Mouse (Mus musculus) liver, embryonic 16.5 days (tissue): Measurements from ENCODE around the gene Stim1. TPM values are rescaled to one million over a fixed set of nuclear protein-coding genes. Genes with fewer than 3 reads are reported as not detected.

Experiments
- ATAC-seq: fragments of 200-750 bp; cut with Nextera tagmentation; 2 replicates; pipeline ENCODE4 v1.8.0; 2017; ENCODE audit warnings: low read depth, mild to moderate bottlenecking, moderate number of reproducible peaks, moderate library complexity
- H3K27ac ChIP-seq: fragments of 300-500 bp; sonication (generic); 2 replicates; pipeline ENCODE4 v1.5.1; 2014; ENCODE audit warnings: mild to moderate bottlenecking, low read length
- H3K27me3 ChIP-seq: fragments of 300-500 bp; sonication (generic); 2 replicates; pipeline ENCODE4 v1.6.1; 2014; ENCODE audit warnings: low read depth, low read length, mixed read lengths; ENCODE audit not compliant: control insufficient read depth, insufficient read depth
- H3K36me3 ChIP-seq: fragments of 300-500 bp; sonication (generic); 2 replicates; pipeline ENCODE4 v1.6.1; 2014; ENCODE audit warnings: mild to moderate bottlenecking; ENCODE audit not compliant: control insufficient read depth, insufficient read depth
- H3K4me1 ChIP-seq: fragments of 300-500 bp; sonication (generic); 2 replicates; pipeline ENCODE4 v1.6.1; 2014; ENCODE audit warnings: low read depth, low read length, mixed read lengths; ENCODE audit not compliant: control insufficient read depth
- H3K4me2 ChIP-seq: fragments of 300-500 bp; sonication (generic); 2 replicates; pipeline ENCODE4 v1.6.1; 2014; ENCODE audit warnings: low read depth, low read length, mixed read lengths
- H3K4me3 ChIP-seq: fragments of 300-500 bp; sonication (generic); 2 replicates; pipeline ENCODE4 v1.5.1; 2014; ENCODE audit warnings: low read depth, mild to moderate bottlenecking, low read length
- H3K9ac ChIP-seq: fragments of 300-500 bp; sonication (generic); 2 replicates; pipeline ENCODE4 v1.6.1; 2014; ENCODE audit warnings: low read depth, low read length
- H3K9me3 ChIP-seq: fragments of 300-500 bp; sonication (generic); replicated peaks from 2 replicates; pipeline ENCODE4 v1.6.1; 2016; ENCODE audit warnings: low read length; ENCODE audit not compliant: control insufficient read depth
- WGBS: fragments of 180-500 bp; shearing (Covaris S2); extraction: QIAGEN DNeasy Blood & Tissue Kit; methylation state at CpG from one replicate; pipeline ENCODE4 v1.1.7; 2014; ENCODE audit not compliant: insufficient replicate concordance; 5-methylcytosine and 5-hydroxymethylcytosine counted together
- polyA plus RNA-seq: library from polyadenylated mRNA; unstranded; fragments of >200 nt; fragmentation: Nextera tagmentation; extraction: Ambion mirVana; gene quantifications from 2 replicates; pipeline ENCODE4 v1.2.1, GENCODE M21; 2015

Gene Stim1
- polyA plus RNA-seq, 1 experiment from 2014 or later, result 16.2 TPM

- WGBS, result 69% methylated on average over 3 of the region's 3 CpGs
- peak; percentile 1; the same call in 1 of the 2 replicates for ATAC-seq
- no peak overlapping the region for H3K9ac ChIP-seq
Measured at GRCm38 (mm10) chr7:102272422-102272948, 4.9 kb downstream of the Stim1 start.

DNA sequence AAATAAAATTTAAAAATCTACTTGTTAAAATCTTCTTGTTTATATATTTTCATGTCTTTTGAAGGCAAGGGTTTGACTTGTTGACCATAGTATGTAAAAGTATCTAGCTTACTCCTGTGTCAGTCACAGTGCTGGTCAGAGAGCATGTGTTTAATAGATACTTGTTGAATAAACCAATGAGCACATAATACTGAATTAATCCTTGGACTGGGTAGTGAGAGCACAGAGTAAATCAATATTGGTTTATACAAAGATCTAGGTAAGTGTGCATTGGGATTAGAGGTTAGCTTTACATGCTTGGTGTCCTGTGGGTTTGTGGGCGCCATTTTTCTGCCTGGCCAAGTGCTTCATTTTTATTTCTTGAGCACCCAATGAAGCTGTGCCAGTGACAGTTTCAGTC lies 13.8 kb downstream of the Stim1 start:
- Histone ChIP-seq H3K4me1 (no peaks in the 10 kb centered on the region), H3K4me2 (no peak overlapping the region), H3K4me3 (no peak overlapping the region), H3K9ac (no peak overlapping the region), H3K9me3 (no peaks in the 10 kb centered on the region), H3K27ac (no peak overlapping the region), H3K36me3 (no peaks in the 10 kb centered on the region), H3K27me3 (no peaks in the 10 kb centered on the region)
- ATAC-seq, result no peak
- WGBS, result 70% methylated on average over 1 of the region's 1 CpGs

More at GRCm38 (mm10) chr7:102272422-102272948, 4.9 kb downstream of the Stim1 start:
- no peak overlapping the region for H3K4me2 ChIP-seq
- peaks cover 34% of the 10 kb centered on the region for H3K4me1 ChIP-seq
- H3K36me3 ChIP-seq, result no peaks in the 10 kb centered on the region
- no peaks in the 10 kb centered on the region for H3K9me3 ChIP-seq
- H3K27ac ChIP-seq, result no peak overlapping the region
- H3K4me3 ChIP-seq, result no peak overlapping the region
- H3K27me3 ChIP-seq, result no peaks in the 10 kb centered on the region

DNA sequence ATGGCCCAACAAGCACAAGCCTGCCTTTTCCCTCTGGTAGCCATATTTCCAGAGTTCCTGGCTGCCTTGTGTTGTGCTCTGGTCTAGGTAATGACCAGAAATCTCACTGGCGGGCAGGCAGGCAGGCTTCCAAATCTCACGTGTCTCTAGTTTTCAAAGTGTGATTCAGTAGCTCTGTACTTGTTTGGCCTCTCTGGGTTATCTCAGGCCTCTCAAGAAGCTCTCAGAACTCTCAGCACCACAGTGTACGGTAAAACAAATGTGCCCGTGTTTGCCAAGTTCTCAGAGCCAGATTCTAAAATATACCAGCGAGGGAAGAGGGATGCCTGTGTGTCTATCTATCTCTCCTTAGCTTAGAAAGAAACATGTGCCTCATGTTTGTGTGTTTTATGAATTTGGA lies 14.7 kb downstream of the Stim1 start:
- ATAC-seq, result no peak
- Histone ChIP-seq H3K9ac (no peak overlapping the region), H3K27me3 (no peaks in the 10 kb centered on the region), H3K4me2 (no peak overlapping the region), H3K36me3 (no peaks in the 10 kb centered on the region), H3K4me3 (no peak overlapping the region), H3K4me1 (no peaks in the 10 kb centered on the region), H3K27ac (no peak overlapping the region), H3K9me3 (no peaks in the 10 kb centered on the region)
- 70% methylated on average over 5 of the region's 5 CpGs for WGBS

DNA sequence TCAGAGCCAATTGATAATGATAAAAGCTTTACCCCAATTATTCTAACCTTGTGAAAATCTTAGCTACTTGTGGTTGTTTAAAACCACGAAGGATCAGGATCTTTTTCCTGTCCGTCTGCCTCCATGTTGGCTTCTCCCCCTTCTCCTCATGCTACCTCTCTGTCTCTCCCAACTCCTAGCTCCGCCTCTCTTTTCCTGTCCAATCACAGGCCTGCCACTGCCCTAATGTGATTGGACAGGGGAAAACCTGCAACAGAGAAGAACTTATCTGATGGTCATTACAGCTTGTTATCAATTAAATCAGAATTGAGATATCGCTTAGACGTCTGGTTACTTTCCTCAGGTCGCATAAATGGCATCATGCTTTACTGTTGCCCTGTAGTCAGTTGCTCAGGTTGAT lies 21.9 kb downstream of the Stim1 start:
- no peak for ATAC-seq
- no peaks in the 10 kb centered on the region for H3K27me3 ChIP-seq
- H3K9ac ChIP-seq, result no peak overlapping the region
- H3K36me3 ChIP-seq, result no peaks in the 10 kb centered on the region
- H3K9me3 ChIP-seq, result no peaks in the 10 kb centered on the region
- no peak overlapping the region for H3K27ac ChIP-seq
- WGBS, result 79% methylated on average over 6 of the region's 6 CpGs
- no peak overlapping the region for H3K4me3 ChIP-seq
- no peaks in the 10 kb centered on the region for H3K4me1 ChIP-seq
- H3K4me2 ChIP-seq, result no peak overlapping the region

- no peak for ATAC-seq
- Histone ChIP-seq H3K4me2 (no peak overlapping the region), H3K9me3 (no peaks in the 10 kb centered on the region), H3K27ac (no peak overlapping the region), H3K36me3 (no peaks in the 10 kb centered on the region), H3K9ac (no peak overlapping the region), H3K4me1 (no peaks in the 10 kb centered on the region), H3K27me3 (no peaks in the 10 kb centered on the region), H3K4me3 (no peak overlapping the region)
- 66% methylated on average over 3 of the region's 3 CpGs for WGBS
Measured at GRCm38 (mm10) chr7:102292228-102292627, 24.6 kb downstream of the Stim1 start.

DNA sequence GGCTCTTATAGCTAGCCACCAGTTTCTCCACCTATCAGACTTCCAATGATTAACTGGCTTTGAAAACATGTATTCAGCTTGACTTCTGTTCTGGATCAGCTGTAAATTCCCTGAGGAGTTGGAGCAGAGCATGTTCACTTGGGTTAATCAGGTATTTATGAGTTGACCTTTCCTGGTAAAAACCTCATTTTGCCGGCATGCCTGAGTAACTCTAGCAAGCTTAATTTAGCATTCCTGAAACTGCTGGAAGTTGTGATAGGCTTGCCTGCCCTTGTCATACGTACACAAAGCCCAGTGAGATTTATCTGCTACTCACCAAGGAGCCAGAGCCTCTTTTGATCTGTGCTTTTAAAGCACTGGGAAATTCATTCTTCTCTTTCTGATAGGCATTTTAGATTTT lies 25.6 kb downstream of the Stim1 start:
- Histone ChIP-seq H3K4me2 (no peak overlapping the region), H3K9ac (no peak overlapping the region), H3K27ac (no peak overlapping the region), H3K4me1 (no peaks in the 10 kb centered on the region), H3K27me3 (no peaks in the 10 kb centered on the region), H3K36me3 (no peaks in the 10 kb centered on the region), H3K4me3 (no peak overlapping the region), H3K9me3 (no peaks in the 10 kb centered on the region)
- WGBS, result 32% methylated on average over 2 of the region's 2 CpGs
- no peak for ATAC-seq

DNA sequence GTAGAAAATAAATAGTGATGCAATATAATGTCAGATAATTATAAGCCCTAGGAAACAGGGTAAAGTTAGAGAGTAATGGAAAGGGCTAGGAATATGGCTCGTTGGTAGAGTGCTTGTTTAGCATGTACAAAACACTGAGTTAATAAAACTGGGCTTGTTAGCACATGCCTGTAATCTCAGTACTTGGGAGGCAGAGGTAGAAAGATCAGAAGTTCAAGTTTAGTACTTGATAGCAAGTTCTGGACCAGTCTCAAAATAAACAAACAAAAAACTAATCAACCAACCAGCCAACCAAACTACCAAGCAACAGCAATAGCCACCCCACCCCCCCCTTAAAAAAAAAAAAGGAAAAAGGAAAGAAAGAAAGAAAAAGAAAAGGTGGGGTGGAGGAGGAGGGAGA lies 33.2 kb downstream of the Stim1 start:
- Histone ChIP-seq H3K4me2 (no peak overlapping the region), H3K27me3 (no peaks in the 10 kb centered on the region), H3K9ac (no peak overlapping the region), H3K27ac (no peak overlapping the region), H3K36me3 (no peaks in the 10 kb centered on the region), H3K9me3 (no peaks in the 10 kb centered on the region), H3K4me1 (no peaks in the 10 kb centered on the region), H3K4me3 (no peak overlapping the region)
- WGBS, result 54% methylated on average over 1 of the region's 1 CpGs
- ATAC-seq, result no peak

- Histone ChIP-seq H3K4me2 (no peak overlapping the region), H3K4me3 (no peak overlapping the region), H3K27me3 (no peaks in the 10 kb centered on the region), H3K36me3 (no peaks in the 10 kb centered on the region), H3K9ac (no peak overlapping the region), H3K27ac (no peak overlapping the region), H3K4me1 (no peaks in the 10 kb centered on the region), H3K9me3 (no peaks in the 10 kb centered on the region)
- WGBS, result 79% methylated on average over 4 of the region's 4 CpGs
- ATAC-seq, result no peak
Measured at GRCm38 (mm10) chr7:102302471-102302870, 34.9 kb downstream of the Stim1 start.

DNA sequence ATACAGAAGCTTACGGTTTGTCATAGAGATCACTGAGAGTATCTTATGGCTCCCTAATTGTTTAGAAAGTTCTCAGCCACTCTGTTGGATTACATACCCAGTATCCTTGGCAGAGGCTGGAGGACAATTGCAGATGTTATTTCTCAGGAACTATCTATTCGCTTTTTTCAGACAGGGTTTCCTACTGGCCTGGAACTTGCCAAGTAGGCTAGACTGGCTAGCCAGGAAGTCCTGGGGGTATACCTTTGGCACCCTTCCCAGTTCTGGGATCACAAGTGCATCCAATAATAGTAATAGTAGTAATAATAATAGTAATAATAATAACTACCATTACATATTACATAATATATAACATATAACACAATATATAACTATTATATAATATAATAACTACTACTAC lies 38.0 kb downstream of the Stim1 start:
- Histone ChIP-seq H3K27ac (no peak overlapping the region), H3K4me1 (peaks cover under 1% of the 10 kb centered on the region; the same call in 1 of the 2 replicates), H3K27me3 (no peaks in the 10 kb centered on the region), H3K4me3 (no peak overlapping the region), H3K4me2 (no peak overlapping the region), H3K36me3 (no peaks in the 10 kb centered on the region), H3K9ac (no peak overlapping the region), H3K9me3 (no peaks in the 10 kb centered on the region)
- ATAC-seq, result no peak
- 83% methylated on average over 2 of the region's 2 CpGs for WGBS
